15 mouse cellular contexts compared by ENCODE assay signal in genomic region chr5:102483285-102483975, GRCm38 (mm10). TPM values are rescaled to one million over a fixed set of nuclear protein-coding genes. Genes with fewer than 3 reads are reported as not detected.
DNase-seq lines count a peak whose midpoint lies in the region; ATAC-seq and TF ChIP-seq lines count a peak whose summit lies in the region.
"Had no signal": no experiment of that assay in that cellular context is flagged by ENCODE, and none has a peak within 500 bp of the region (broad histone marks: within the 10 kb centered on the region; RNA-seq: fewer than 3 reads in every experiment).

No protein-coding gene starts in this region.

- H3K4me3 ChIP-seq in CH12.LX (replicated peaks in 1 of 3; ENCODE audit: low read depth in 2 of 3, low read length in 2 of 3, poor library complexity in 1 of 3), result peak overlapping the region; percentile 67 to 90 (median 76)
- H3K4me3 ChIP-seq in embryonic facial prominence, embryonic 10.5 days, result peak overlapping the region; percentile 75; the same call in 1 of the 2 replicates
- H3K4me3 ChIP-seq in limb, embryonic 11.5 days (ENCODE audit: low read depth, low read length), result peak overlapping the region; percentile 2; the same call in 1 of the 2 replicates
- H3K4me3 ChIP-seq in liver, embryonic 16.5 days (ENCODE audit: low read depth, low read length), result 0 out of 2 replicates have a peak overlapping the region, but pooled peaks have one; percentile 3

- H3K9ac ChIP-seq in CH12.LX (ENCODE audit: insufficient read depth, low read depth), result peak overlapping the region; percentile 72
- 0 out of 2 replicates have a peak overlapping the region, but pooled peaks have one; percentile 12 for H3K9ac ChIP-seq in limb, embryonic 11.5 days (ENCODE audit: low read length)
- no peak overlapping the region for H3K9ac ChIP-seq in liver, embryonic 16.5 days (ENCODE audit: low read depth, low read length)
- H3K9ac ChIP-seq: neural tube, embryonic 15.5 days had no signal

- H3K27me3 ChIP-seq in CH12.LX (replicated peaks), result no peaks in the 10 kb centered on the region
- H3K27me3 ChIP-seq in embryonic facial prominence, embryonic 10.5 days (replicated peaks; ENCODE audit: low read depth, poor library complexity, severe bottlenecking), result peaks cover 4% of the 10 kb centered on the region; the same call in 1 of the 2 replicates
- H3K27me3 ChIP-seq in limb, embryonic 11.5 days (ENCODE audit: control insufficient read depth, insufficient read depth, low read length), result no peaks in the 10 kb centered on the region
- H3K27me3 ChIP-seq in liver, embryonic 16.5 days (ENCODE audit: control insufficient read depth, insufficient read depth, low read depth, low read length), result no peaks in the 10 kb centered on the region

- H3K36me3 ChIP-seq in CH12.LX (replicated peaks in 1 of 2; ENCODE audit: control insufficient read depth in 1 of 2, insufficient read depth in 1 of 2, low read length in 1 of 2), result peaks cover 0 to 38% of the 10 kb centered on the region in 2 experiments
- no peaks in the 10 kb centered on the region for H3K36me3 ChIP-seq in embryonic facial prominence, embryonic 10.5 days (replicated peaks)
- H3K36me3 ChIP-seq in limb, embryonic 11.5 days (ENCODE audit: control insufficient read depth, insufficient read depth, low read length), result no peaks in the 10 kb centered on the region
- no peaks in the 10 kb centered on the region for H3K36me3 ChIP-seq in liver, embryonic 16.5 days (ENCODE audit: control insufficient read depth, insufficient read depth)
- H3K36me3 ChIP-seq: neural tube, embryonic 15.5 days had no signal

- no peak for TF ChIP-seq RAD21 in CH12.LX (IDR thresholded peaks at IDR 0.05; ENCODE audit: low read depth, low read length)

- in situ Hi-C loops in CH12.LX (cut with MboI; ENCODE audit: low pct_ligation_motif_present, low pct_unique_long_range_greater_than_20kb, low sequenced_read_pairs), result no loop called here

- ATAC-seq in limb, embryonic 11.5 days (ENCODE audit: insufficient number of reproducible peaks, low FRiP score, low TSS enrichment, low read depth), result no peak
- ATAC-seq in liver, embryonic 16.5 days (ENCODE audit: low read depth), result peak; percentile 81
- ATAC-seq in granulocyte monocyte progenitor cell, adult 5-6 weeks (replicated peaks; ENCODE audit: poor library complexity, severe bottlenecking), result no peak
- ATAC-seq: forebrain, embryonic 14.5 days had no signal

- H3K9me3 ChIP-seq in CH12.LX (replicated peaks; ENCODE audit: low read length), result peaks cover 6% of the 10 kb centered on the region
- H3K9me3 ChIP-seq in embryonic facial prominence, embryonic 10.5 days, result no peaks in the 10 kb centered on the region
- H3K9me3 ChIP-seq in limb, embryonic 11.5 days (ENCODE audit: control insufficient read depth, low read length), result no peaks in the 10 kb centered on the region
- no peaks in the 10 kb centered on the region for H3K9me3 ChIP-seq in liver, embryonic 16.5 days (replicated peaks; ENCODE audit: control insufficient read depth, low read length)
- H3K9me3 ChIP-seq: neural tube, embryonic 15.5 days had no signal

- TF ChIP-seq CTCF in CH12.LX (conservative IDR thresholded peaks at IDR 0.05 in 1 of 2, IDR thresholded peaks at IDR 0.05 in 1 of 2; ENCODE audit: low read depth in 2 of 2, low read length in 2 of 2), result no peak

- 34% methylated on average over 10 of the region's 10 CpGs for WGBS in embryonic facial prominence, embryonic 10.5 days
- 24% methylated on average over 10 of the region's 10 CpGs for WGBS in limb, embryonic 11.5 days
- 41% methylated on average over 10 of the region's 10 CpGs for WGBS in liver, embryonic 16.5 days (ENCODE audit: insufficient replicate concordance)

- H3K79me2 ChIP-seq in CH12.LX (replicated peaks; ENCODE audit: control insufficient read depth, extremely low read depth, insufficient read depth, poor library complexity, severe bottlenecking), result peaks cover 52% of the 10 kb centered on the region

- no peak for TF ChIP-seq POLR2A in CH12.LX (IDR thresholded peaks at IDR 0.05; ENCODE audit: low read depth, low read length)

- peak overlapping the region; percentile 96 for H3K4me2 ChIP-seq in CH12.LX (ENCODE audit: insufficient read depth, low read depth, poor library complexity, severe bottlenecking)
- peak overlapping the region; percentile 75 for H3K4me2 ChIP-seq in limb, embryonic 11.5 days (ENCODE audit: low read depth, severe bottlenecking)
- H3K4me2 ChIP-seq in liver, embryonic 16.5 days (ENCODE audit: low read depth, low read length), result peak overlapping the region; percentile 41
- H3K4me2 ChIP-seq: neural tube, embryonic 15.5 days had no signal

- TF ChIP-seq EP300 in CH12.LX (IDR thresholded peaks at IDR 0.05; ENCODE audit: low read length), result no peak

- peak overlapping the region; percentile 95; the same call in 1 of the 2 replicates for H3K27ac ChIP-seq in CH12.LX (ENCODE audit: insufficient read depth, low read depth)
- no peak overlapping the region for H3K27ac ChIP-seq in embryonic facial prominence, embryonic 10.5 days (replicated peaks)
- no peak overlapping the region for H3K27ac ChIP-seq in limb, embryonic 11.5 days (replicated peaks; ENCODE audit: low read depth, low read length)
- peak overlapping the region; percentile 39; the same call in 1 of the 2 replicates for H3K27ac ChIP-seq in liver, embryonic 16.5 days (ENCODE audit: low read length)
- H3K27ac ChIP-seq: neural tube, embryonic 15.5 days had no signal

- no peak for DNase-seq in CH12.LX (ENCODE audit: extremely low read depth)
- DNase-seq in embryonic facial prominence, embryonic 10.5 days (ENCODE audit: low spot score), result peak; percentile 15
- DNase-seq in limb, embryonic 11.5 days (ENCODE audit: low spot score), result no peak
- DNase-seq in embryo, embryonic 10.5 days (ENCODE audit: low spot score), result no peak
- DNase-seq in cerebellum, adult 11-12 months, result no peak
- DNase-seq: adrenal gland, postnatal 10 days; gastrocnemius, postnatal 25 days; heart, postnatal 10 days; lung, postnatal 10 days; midbrain, embryonic 14.5 days; right cerebral cortex, postnatal 14 days had no signal

- H3K4me1 ChIP-seq in CH12.LX (ENCODE audit: control insufficient read depth in 1 of 2, insufficient read depth in 2 of 2), result peaks cover 8 to 54% of the 10 kb centered on the region in 2 experiments
- peaks cover 45% of the 10 kb centered on the region for H3K4me1 ChIP-seq in embryonic facial prominence, embryonic 10.5 days
- H3K4me1 ChIP-seq in limb, embryonic 11.5 days (ENCODE audit: control insufficient read depth, insufficient read depth, low read length), result peaks cover 15% of the 10 kb centered on the region; the same call in 1 of the 2 replicates
- H3K4me1 ChIP-seq in liver, embryonic 16.5 days (ENCODE audit: control insufficient read depth, low read depth, low read length), result peaks cover 3% of the 10 kb centered on the region; the same call in 1 of the 2 replicates

- dilution Hi-C loops in CH12.LX (cut with MboI; ENCODE audit: extremely low pct_ligation_motif_present, extremely low pct_unique_long_range_greater_than_20kb, low sequenced_read_pairs), result no loop called here

TF ChIP-seq in CH12.LX, 34 proteins besides CTCF, POLR2A, EP300 and RAD21:
- TF ChIP-seq MAX (IDR thresholded peaks at IDR 0.05; ENCODE audit: low read length) (no peak), ELF1 (IDR thresholded peaks at IDR 0.05; ENCODE audit: low read depth, low read length) (no peak), MAZ (IDR thresholded peaks at IDR 0.05; ENCODE audit: low read depth, low read length) (0 out of 2 replicates have a peak, but pooled peaks have one; percentile 37), RCOR1 (conservative IDR thresholded peaks at IDR 0.05; ENCODE audit: low read depth, low read length) (no peak), TCF12 (IDR thresholded peaks at IDR 0.05; ENCODE audit: low read depth, low read length) (0 out of 2 replicates have a peak, but pooled peaks have one; percentile 0), GABPA (IDR thresholded peaks at IDR 0.05; ENCODE audit: insufficient replicate concordance, low read depth, low read length) (no peak), MAFK (IDR thresholded peaks at IDR 0.05; ENCODE audit: insufficient replicate concordance, low read length) (no peak), NRF1 (IDR thresholded peaks at IDR 0.05; ENCODE audit: low read depth, low read length) (no peak), POLR2AphosphoS2 (IDR thresholded peaks at IDR 0.05; ENCODE audit: low read depth, low read length) (no peak), CHD1 (IDR thresholded peaks at IDR 0.05; ENCODE audit: low read depth, low read length) (peak; percentile 91), ETS1 (conservative IDR thresholded peaks at IDR 0.05; ENCODE audit: low read depth, low read length) (no peak), UBTF (IDR thresholded peaks at IDR 0.05; ENCODE audit: low read depth, low read length) (no peak), PAX5 (IDR thresholded peaks at IDR 0.05; ENCODE audit: low read length) (no peak), ZKSCAN1 (IDR thresholded peaks at IDR 0.05; ENCODE audit: borderline replicate concordance, low read depth, low read length) (no peak), BHLHE40 (IDR thresholded peaks at IDR 0.05; ENCODE audit: low read depth, low read length) (no peak), IRF4 (IDR thresholded peaks at IDR 0.05; ENCODE audit: low read depth, low read length) (no peak), ZNF384 (IDR thresholded peaks at IDR 0.05; ENCODE audit: low read depth, low read length) (no peak), TBP (conservative IDR thresholded peaks at IDR 0.05; ENCODE audit: low read depth, low read length) (no peak), SMC3 (IDR thresholded peaks at IDR 0.05; ENCODE audit: low read depth, low read length) (no peak), CHD2 (IDR thresholded peaks at IDR 0.05; ENCODE audit: low read length) (no peak), SIN3A (IDR thresholded peaks at IDR 0.05; ENCODE audit: low read length) (peak; percentile 82), KAT2A (IDR thresholded peaks at IDR 0.05; ENCODE audit: insufficient replicate concordance, low read length) (no peak), ZMIZ1 (IDR thresholded peaks at IDR 0.05; ENCODE audit: low read depth, low read length) (0 out of 2 replicates have a peak, but pooled peaks have one; percentile 34)

RNA-seq across cellular contexts. Expression of gene Arhgap24, which starts 2.2 kb away (rescaled TPM):
- 23.5 and 34.7 TPM in 2 replicates for total RNA-seq in CH12.LX (2012; rRNA removed)
- 45.8 and 47.9 TPM in 2 replicates for total RNA-seq in CH12.LX (2014; rRNA removed)
- 51.6 and 53.7 TPM in 2 replicates for polyA plus RNA-seq in CH12.LX (2012; ENCODE audit: insufficient read length, low read depth)
- polyA plus RNA-seq in embryonic facial prominence, embryonic 10.5 days (2016; fragmentation: Nextera tagmentation; extraction: Ambion mirVana), result 5.6 and 8.4 TPM in 2 replicates
- 13.0 and 13.8 TPM in 2 replicates for polyA plus RNA-seq in limb, embryonic 11.5 days (2014; fragmentation: Nextera tagmentation; extraction: Ambion mirVana)
- 3.2 and 3.6 TPM in 2 replicates for polyA plus RNA-seq in liver, embryonic 16.5 days (2015; fragmentation: Nextera tagmentation; extraction: Ambion mirVana)
- 3.2 and 3.8 TPM in 2 replicates for total RNA-seq in granulocyte monocyte progenitor cell, adult 5-6 weeks (2014; fragmentation: Nextera tagmentation)
- 1.8 and 1.9 TPM in 2 replicates for total RNA-seq in granulocyte monocyte progenitor cell, adult 5-6 weeks (2017)

Comparison
In these comparisons a context has a peak if more than half of its experiments do, and no peak if none do; other contexts are left out.
1. H3K27ac ChIP-seq: peak in CH12.LX (single experiment) and liver, embryonic 16.5 days (single experiment); none in embryonic facial prominence, embryonic 10.5 days (single experiment) and limb, embryonic 11.5 days (single experiment).
2. H3K4me2 ChIP-seq: peak in every context shown above with its lines; median percentile 96 in CH12.LX; 75 in limb, embryonic 11.5 days; 41 in liver, embryonic 16.5 days.
3. H3K4me3 ChIP-seq: peak in every context shown above with its lines; median percentile 76 in CH12.LX; 75 in embryonic facial prominence, embryonic 10.5 days; 3 in liver, embryonic 16.5 days; 2 in limb, embryonic 11.5 days.